Mouse (Mus musculus): ENCODE measurements around the gene Tmem95.
A peak's percentile ranks its signal among the peaks of the same experiment; 100 is the strongest.

Gene Tmem95

GRCm38 (mm10) chr11:69846198-69846680 is 31.6 kb downstream of the Tmem95 start, which contains the start of gene Plscr3:
Gene Plscr3, plus strand, starts transcription at chr11:69846376.
- DNase-seq: peak; percentile 94 to 96

- no peak for DNase-seq
Measured at GRCm38 (mm10) chr11:69838714-69839104, 39.1 kb downstream of the Tmem95 start.

- DNase-seq: peak; percentile 88 to 91
Measured at GRCm38 (mm10) chr11:69837952-69838713, 39.7 kb downstream of the Tmem95 start, which contains the start of gene Tmem256. Gene Tmem256, plus strand, starts transcription at chr11:69838514.

GRCm38 (mm10) chr11:69837604-69837951 is 40.2 kb downstream of the Tmem95 start, which contains the start of gene Nlgn2:
Gene Nlgn2, minus strand, starts transcription at chr11:69837784.
- no peak for DNase-seq

- DNase-seq: peak; percentile 26 to 54
Measured at GRCm38 (mm10) chr11:69836703-69837576, 40.9 kb downstream of the Tmem95 start.

GRCm38 (mm10) chr11:69835966-69836335 is 41.9 kb downstream of the Tmem95 start:
- no peak for DNase-seq

- DNase-seq: no peak
Measured at GRCm38 (mm10) chr11:69835326-69835965, 42.4 kb downstream of the Tmem95 start.

GRCm38 (mm10) chr11:69834001-69834549 is 43.7 kb downstream of the Tmem95 start:
- DNase-seq: peak; percentile 60 to 73

GRCm38 (mm10) chr11:69833554-69833953 is 44.3 kb downstream of the Tmem95 start:
- no peak for DNase-seq

- no peak for DNase-seq
Measured at GRCm38 (mm10) chr11:69828832-69829231, 49.0 kb downstream of the Tmem95 start.
